Mouse (Mus musculus): ENCODE measurements around the gene Dctn3. TPM values are rescaled to one million over a fixed set of nuclear protein-coding genes. Genes with fewer than 3 reads are reported as not detected.
A peak's percentile ranks its signal among the peaks of the same experiment; 100 is the strongest.

Gene Dctn3
- polyA plus RNA-seq, 1 experiment from 2014 or later: 132 TPM

DNA sequence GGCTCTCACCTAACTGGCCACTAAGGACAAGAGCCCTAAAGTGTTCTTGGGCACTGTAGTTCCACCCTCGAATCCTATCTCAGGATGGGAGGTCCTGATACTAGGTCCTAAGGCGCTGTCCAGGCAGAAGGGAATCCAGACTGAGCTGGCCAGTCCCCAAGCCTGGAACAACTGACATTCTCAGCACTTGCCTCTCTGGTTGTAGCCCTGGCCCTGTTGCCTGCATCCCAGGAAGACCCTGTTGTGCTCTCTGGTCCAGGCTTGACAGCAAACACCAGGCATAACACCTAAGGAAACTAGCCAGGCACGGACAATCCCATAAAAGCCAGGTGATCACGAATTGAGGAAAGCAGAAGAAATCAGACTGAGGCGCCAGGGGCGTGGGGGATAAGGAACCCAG is 40.2 kb downstream of the Dctn3 start:
- no peak overlapping the region for H3K4me3 ChIP-seq (replicated peaks; ENCODE audit: low read length)
- H3K27me3 ChIP-seq (ENCODE audit: control insufficient read depth, insufficient read depth, low read length): 0 out of 2 replicates have a peak, but pooled peaks cover 8% of the 10 kb centered on the region
- H3K36me3 ChIP-seq (ENCODE audit: control insufficient read depth, insufficient read depth, low read length): no peaks in the 10 kb centered on the region
- WGBS: 43% methylated on average over 6 of the region's 6 CpGs
- 0 out of 2 replicates have a peak overlapping the region, but pooled peaks have one; percentile 5 for H3K9ac ChIP-seq (ENCODE audit: low read length)
- no peaks in the 10 kb centered on the region for H3K9me3 ChIP-seq (replicated peaks; ENCODE audit: control insufficient read depth, low read length)
- peak overlapping the region; percentile 62 for H3K27ac ChIP-seq (ENCODE audit: low read length)
- no peak for ATAC-seq (ENCODE audit: insufficient read depth, low FRiP score)
- H3K4me2 ChIP-seq (ENCODE audit: low read depth, low read length): peak overlapping the region; percentile 25; the same call in 1 of the 2 replicates
- peaks cover 19% of the 10 kb centered on the region for H3K4me1 ChIP-seq (ENCODE audit: control insufficient read depth, insufficient read depth, low read length)

DNA sequence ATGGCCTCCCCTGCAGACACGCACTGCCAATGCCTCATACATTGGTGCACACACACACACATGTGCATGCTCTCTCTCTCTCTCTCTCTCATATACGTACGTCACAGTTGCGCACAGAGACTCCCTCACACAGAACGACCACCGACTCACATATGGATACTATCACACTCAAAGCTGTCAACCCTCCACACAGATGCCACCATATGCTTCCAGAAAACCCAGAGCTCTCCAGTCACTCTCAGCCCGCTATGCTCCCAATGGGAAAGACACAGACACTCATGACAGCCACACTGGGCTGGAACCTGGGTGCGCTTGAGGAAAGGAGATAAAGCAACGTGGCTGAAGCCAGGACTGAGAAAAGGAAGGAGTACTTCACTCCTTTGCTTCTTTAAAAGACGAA is 41.0 kb downstream of the Dctn3 start:
- no peaks in the 10 kb centered on the region for H3K9me3 ChIP-seq (replicated peaks; ENCODE audit: control insufficient read depth, low read length)
- peaks cover 24% of the 10 kb centered on the region for H3K4me1 ChIP-seq (ENCODE audit: control insufficient read depth, insufficient read depth, low read length)
- WGBS: 63% methylated on average over 10 of the region's 10 CpGs
- H3K27ac ChIP-seq (ENCODE audit: low read length): no peak overlapping the region
- no peak overlapping the region for H3K9ac ChIP-seq (ENCODE audit: low read length)
- H3K4me3 ChIP-seq (replicated peaks; ENCODE audit: low read length): no peak overlapping the region
- no peak for ATAC-seq (ENCODE audit: insufficient read depth, low FRiP score)
- H3K4me2 ChIP-seq (ENCODE audit: low read depth, low read length): no peak overlapping the region
- no peaks in the 10 kb centered on the region for H3K36me3 ChIP-seq (ENCODE audit: control insufficient read depth, insufficient read depth, low read length)
- 0 out of 2 replicates have a peak, but pooled peaks cover 8% of the 10 kb centered on the region for H3K27me3 ChIP-seq (ENCODE audit: control insufficient read depth, insufficient read depth, low read length)

DNA sequence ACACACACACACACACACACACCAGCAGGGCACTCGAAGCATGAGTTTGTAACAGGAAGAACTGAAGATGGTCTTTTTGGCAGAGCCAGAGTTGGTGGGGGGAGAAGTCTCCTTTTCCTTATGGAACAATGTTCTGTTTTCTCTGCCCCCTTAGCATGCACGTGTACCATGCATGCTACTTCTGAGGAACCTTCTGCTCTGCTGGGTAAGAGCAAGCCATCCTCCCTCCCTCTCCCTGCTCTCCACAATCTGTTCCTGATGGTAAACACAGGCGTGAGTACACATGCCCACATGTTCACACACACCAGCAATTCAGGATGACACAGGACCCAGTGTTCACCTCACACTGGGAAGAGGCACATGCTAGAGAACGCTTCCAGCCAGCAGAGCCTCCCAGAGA is 41.8 kb downstream of the Dctn3 start:
- Histone ChIP-seq H3K4me2 (ENCODE audit: low read depth, low read length) (no peak overlapping the region), H3K4me1 (ENCODE audit: control insufficient read depth, insufficient read depth, low read length) (peaks cover 31% of the 10 kb centered on the region), H3K9me3 (replicated peaks; ENCODE audit: control insufficient read depth, low read length) (no peaks in the 10 kb centered on the region), H3K9ac (ENCODE audit: low read length) (no peak overlapping the region), H3K27me3 (ENCODE audit: control insufficient read depth, insufficient read depth, low read length) (0 out of 2 replicates have a peak, but pooled peaks cover 8% of the 10 kb centered on the region), H3K27ac (ENCODE audit: low read length) (no peak overlapping the region), H3K4me3 (replicated peaks; ENCODE audit: low read length) (no peak overlapping the region), H3K36me3 (ENCODE audit: control insufficient read depth, insufficient read depth, low read length) (no peaks in the 10 kb centered on the region)
- WGBS: 59% methylated on average over 4 of the region's 4 CpGs
- ATAC-seq (ENCODE audit: insufficient read depth, low FRiP score): no peak

DNA sequence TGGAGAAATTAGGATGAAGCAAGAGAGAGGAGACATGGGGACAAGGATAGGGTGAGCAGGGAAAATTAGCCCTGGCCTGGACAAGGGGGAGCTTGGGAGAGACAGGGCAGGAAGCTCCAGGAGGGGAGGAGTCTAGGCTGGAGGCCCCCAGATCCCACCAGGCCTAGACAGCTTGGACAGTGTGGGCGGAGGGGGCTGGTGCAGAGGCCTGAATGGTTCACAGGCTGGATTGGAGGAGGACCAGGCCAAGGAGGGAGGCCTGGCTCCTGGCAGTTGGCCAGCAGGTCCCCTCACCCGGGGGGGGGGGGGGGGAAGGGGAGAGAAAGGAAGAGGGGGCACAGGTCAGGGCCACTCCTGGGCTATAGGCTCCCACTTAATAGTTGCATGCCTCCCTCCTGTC is 43.7 kb downstream of the Dctn3 start:
- no peak overlapping the region for H3K4me3 ChIP-seq (replicated peaks; ENCODE audit: low read length)
- no peak overlapping the region for H3K9ac ChIP-seq (ENCODE audit: low read length)
- H3K4me1 ChIP-seq (ENCODE audit: control insufficient read depth, insufficient read depth, low read length): peaks cover 36% of the 10 kb centered on the region
- WGBS: 23% methylated on average over 1 of the region's 2 CpGs
- peak overlapping the region; percentile 49; the same call in 1 of the 2 replicates for H3K27ac ChIP-seq (ENCODE audit: low read length)
- H3K9me3 ChIP-seq (replicated peaks; ENCODE audit: control insufficient read depth, low read length): no peaks in the 10 kb centered on the region
- 0 out of 2 replicates have a peak, but pooled peaks cover 8% of the 10 kb centered on the region for H3K27me3 ChIP-seq (ENCODE audit: control insufficient read depth, insufficient read depth, low read length)
- no peak overlapping the region for H3K4me2 ChIP-seq (ENCODE audit: low read depth, low read length)
- no peaks in the 10 kb centered on the region for H3K36me3 ChIP-seq (ENCODE audit: control insufficient read depth, insufficient read depth, low read length)
- 0 out of 2 replicates have a peak, but pooled peaks have one; percentile 49 for ATAC-seq (ENCODE audit: insufficient read depth, low FRiP score)

DNA sequence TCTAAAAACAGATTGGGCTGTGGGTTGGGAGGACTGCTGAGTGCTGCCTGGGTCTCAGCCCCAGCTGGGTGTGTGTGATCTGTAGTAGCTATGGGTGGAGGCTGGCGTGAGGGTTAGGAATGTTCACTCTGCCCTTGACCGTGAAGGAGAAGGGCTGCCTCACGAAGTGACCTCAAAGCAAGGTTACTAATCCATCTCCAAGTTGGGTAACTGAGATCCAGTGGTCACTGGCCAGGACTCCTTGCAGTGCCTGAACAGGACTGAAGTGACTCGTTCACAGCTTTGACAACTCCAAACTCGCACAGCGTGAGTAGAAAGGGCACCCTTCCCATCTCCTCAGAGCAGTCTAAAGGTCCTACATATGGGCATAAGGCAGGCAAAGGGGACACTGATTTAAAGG is 44.1 kb downstream of the Dctn3 start:
- peaks cover 36% of the 10 kb centered on the region for H3K4me1 ChIP-seq (ENCODE audit: control insufficient read depth, insufficient read depth, low read length)
- 54% methylated on average over 6 of the region's 6 CpGs for WGBS

DNA sequence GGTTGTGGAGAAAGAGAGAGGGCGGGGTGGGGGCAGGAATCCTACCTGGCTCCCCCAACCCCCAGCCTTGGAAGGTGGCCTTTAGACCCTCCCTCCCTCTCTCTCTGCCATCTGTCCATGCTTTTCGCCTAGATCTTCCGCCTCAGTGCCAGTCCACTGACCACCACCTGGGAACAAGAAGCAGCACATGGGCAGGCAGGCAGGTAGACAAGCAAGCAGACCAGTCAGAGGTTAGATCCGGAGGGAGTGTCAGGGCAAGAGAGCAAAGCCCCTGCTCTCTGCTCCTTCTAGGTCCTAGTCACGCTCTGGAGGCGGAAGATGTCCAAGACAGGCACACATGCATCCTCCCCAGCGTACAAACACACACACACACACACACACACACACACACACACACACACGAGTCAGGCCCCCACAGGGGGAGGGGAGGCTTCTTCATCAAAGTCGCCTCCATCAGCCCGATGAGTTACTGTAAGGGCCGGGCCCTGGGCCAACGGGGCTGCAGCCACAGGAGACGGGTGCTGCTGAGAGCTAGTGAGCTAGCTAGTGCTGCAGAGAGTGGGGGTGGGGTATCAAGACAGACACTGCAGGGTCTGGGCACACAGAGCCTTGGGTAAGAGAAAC is 45.9 kb downstream of the Dctn3 start:
- Histone ChIP-seq H3K4me1 (ENCODE audit: control insufficient read depth, insufficient read depth, low read length) (peaks cover 39% of the 10 kb centered on the region), H3K36me3 (ENCODE audit: control insufficient read depth, insufficient read depth, low read length) (no peaks in the 10 kb centered on the region), H3K9me3 (replicated peaks; ENCODE audit: control insufficient read depth, low read length) (no peaks in the 10 kb centered on the region), H3K27ac (ENCODE audit: low read length) (peak overlapping the region; percentile 42; the same call in 1 of the 2 replicates), H3K9ac (ENCODE audit: low read length) (0 out of 2 replicates have a peak overlapping the region, but pooled peaks have one; percentile 7), H3K4me2 (ENCODE audit: low read depth, low read length) (no peak overlapping the region), H3K4me3 (replicated peaks; ENCODE audit: low read length) (no peak overlapping the region), H3K27me3 (ENCODE audit: control insufficient read depth, insufficient read depth, low read length) (no peaks in the 10 kb centered on the region)
- ATAC-seq (ENCODE audit: insufficient read depth, low FRiP score): peak; percentile 65; the same call in 1 of the 2 replicates
- 36% methylated on average over 13 of the region's 13 CpGs for WGBS

More for the DNA sequence above, 44.1 kb downstream of the Dctn3 start:
- Histone ChIP-seq H3K4me3 (replicated peaks; ENCODE audit: low read length) (no peak overlapping the region), H3K27ac (ENCODE audit: low read length) (peak overlapping the region; percentile 49; the same call in 1 of the 2 replicates), H3K9ac (ENCODE audit: low read length) (no peak overlapping the region), H3K27me3 (ENCODE audit: control insufficient read depth, insufficient read depth, low read length) (0 out of 2 replicates have a peak, but pooled peaks cover 8% of the 10 kb centered on the region), H3K36me3 (ENCODE audit: control insufficient read depth, insufficient read depth, low read length) (no peaks in the 10 kb centered on the region), H3K9me3 (replicated peaks; ENCODE audit: control insufficient read depth, low read length) (no peaks in the 10 kb centered on the region), H3K4me2 (ENCODE audit: low read depth, low read length) (no peak overlapping the region)
- ATAC-seq (ENCODE audit: insufficient read depth, low FRiP score): no peak

DNA sequence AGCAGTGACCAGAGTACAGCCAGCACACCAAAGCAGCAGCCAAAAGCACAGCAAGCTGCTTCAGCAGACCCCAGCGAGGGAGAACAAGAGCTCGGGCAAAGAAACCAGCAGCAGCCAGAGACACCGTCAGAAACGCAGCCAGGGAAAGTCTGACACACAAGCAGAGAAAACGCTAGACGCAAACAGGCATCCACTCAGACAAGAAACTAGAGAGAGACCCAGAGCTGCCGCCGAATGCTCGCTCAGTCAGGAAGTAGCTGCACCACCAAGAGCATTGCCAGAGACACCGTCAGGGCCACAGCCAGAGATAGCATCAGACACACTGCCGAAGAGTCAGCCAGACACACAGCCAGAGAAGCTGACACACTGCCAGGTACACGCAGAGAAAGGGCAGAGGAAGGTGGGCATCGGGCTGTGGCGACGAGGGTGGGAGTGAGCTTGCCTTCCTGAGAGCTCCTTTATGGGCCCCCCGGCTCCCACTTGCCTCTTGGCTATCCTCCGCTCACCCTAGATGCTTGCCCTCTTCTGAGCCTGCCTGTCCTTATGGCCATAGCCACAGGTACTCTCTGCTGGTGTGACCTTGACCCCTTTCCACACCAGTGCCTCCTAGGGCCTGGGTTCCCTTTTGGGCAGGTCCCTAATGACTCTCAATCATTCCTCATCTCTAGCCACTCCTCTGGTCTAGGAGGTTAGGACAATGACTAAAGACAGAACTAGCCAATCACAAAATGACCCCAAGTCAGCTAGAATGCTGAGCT is 46.5 kb downstream of the Dctn3 start:
- Histone ChIP-seq H3K36me3 (ENCODE audit: control insufficient read depth, insufficient read depth, low read length) (no peaks in the 10 kb centered on the region), H3K4me2 (ENCODE audit: low read depth, low read length) (no peak overlapping the region), H3K27ac (ENCODE audit: low read length) (no peak overlapping the region), H3K9me3 (replicated peaks; ENCODE audit: control insufficient read depth, low read length) (no peaks in the 10 kb centered on the region), H3K4me1 (ENCODE audit: control insufficient read depth, insufficient read depth, low read length) (peaks cover 46% of the 10 kb centered on the region), H3K9ac (ENCODE audit: low read length) (peak overlapping the region; percentile 16), H3K4me3 (replicated peaks; ENCODE audit: low read length) (no peak overlapping the region), H3K27me3 (ENCODE audit: control insufficient read depth, insufficient read depth, low read length) (no peaks in the 10 kb centered on the region)
- no peak for ATAC-seq (ENCODE audit: insufficient read depth, low FRiP score)
- 57% methylated on average over 17 of the region's 17 CpGs for WGBS

DNA sequence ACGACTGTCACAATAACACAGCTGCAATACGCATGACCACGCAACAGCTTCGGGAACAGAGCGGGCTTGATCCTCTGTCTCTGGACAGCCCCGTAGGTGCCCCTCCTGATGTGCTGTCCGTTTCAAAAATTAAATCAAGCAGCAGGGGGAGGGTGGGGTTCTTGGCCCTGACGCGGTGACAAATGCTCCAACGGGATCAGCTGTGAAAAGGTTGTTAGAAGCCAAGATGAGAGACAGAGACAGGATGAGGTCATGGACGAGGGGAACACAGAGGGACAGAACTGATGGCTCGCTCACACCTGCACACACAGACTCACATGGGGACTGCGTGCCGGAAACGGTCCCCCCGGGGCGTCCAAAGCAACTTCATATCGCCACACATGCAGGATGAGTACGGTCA is 49.8 kb downstream of the Dctn3 start:
- Histone ChIP-seq H3K27ac (ENCODE audit: low read length) (no peak overlapping the region), H3K4me2 (ENCODE audit: low read depth, low read length) (no peak overlapping the region), H3K9me3 (replicated peaks; ENCODE audit: control insufficient read depth, low read length) (no peaks in the 10 kb centered on the region), H3K4me1 (ENCODE audit: control insufficient read depth, insufficient read depth, low read length) (peaks cover 32% of the 10 kb centered on the region), H3K9ac (ENCODE audit: low read length) (no peak overlapping the region), H3K27me3 (ENCODE audit: control insufficient read depth, insufficient read depth, low read length) (no peaks in the 10 kb centered on the region), H3K4me3 (replicated peaks; ENCODE audit: low read length) (no peak overlapping the region), H3K36me3 (ENCODE audit: control insufficient read depth, insufficient read depth, low read length) (no peaks in the 10 kb centered on the region)
- 70% methylated on average over 19 of the region's 19 CpGs for WGBS
- no peak for ATAC-seq (ENCODE audit: insufficient read depth, low FRiP score)

DNA sequence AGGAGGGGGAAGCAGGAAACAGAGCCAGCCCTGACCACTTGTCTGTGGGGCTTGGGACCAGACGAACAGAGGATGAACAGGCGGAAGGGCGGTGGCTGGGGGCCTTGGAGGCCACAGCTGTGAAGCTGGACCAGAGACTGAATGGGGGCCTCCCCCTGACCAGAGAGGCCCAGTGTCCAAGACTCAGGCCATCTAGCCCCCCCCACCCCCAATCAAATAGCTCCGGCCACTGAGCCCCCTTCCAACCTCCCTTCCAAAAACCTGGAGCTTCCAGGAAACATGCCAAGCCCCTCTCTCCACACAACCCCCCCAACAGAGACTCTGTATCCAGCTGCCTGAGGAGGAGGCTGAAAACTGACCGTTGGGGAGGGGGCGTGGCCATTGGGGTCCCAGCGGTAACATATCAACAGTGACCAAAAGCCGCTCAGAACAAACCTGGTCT is 50.4 kb downstream of the Dctn3 start:
- 29% methylated on average over 8 of the region's 8 CpGs for WGBS
- H3K27ac ChIP-seq (ENCODE audit: low read length): no peak overlapping the region
- H3K36me3 ChIP-seq (ENCODE audit: control insufficient read depth, insufficient read depth, low read length): no peaks in the 10 kb centered on the region
- H3K9ac ChIP-seq (ENCODE audit: low read length): 0 out of 2 replicates have a peak overlapping the region, but pooled peaks have one; percentile 12
- no peak overlapping the region for H3K4me2 ChIP-seq (ENCODE audit: low read depth, low read length)
- no peaks in the 10 kb centered on the region for H3K27me3 ChIP-seq (ENCODE audit: control insufficient read depth, insufficient read depth, low read length)
- no peak overlapping the region for H3K4me3 ChIP-seq (replicated peaks; ENCODE audit: low read length)
- H3K9me3 ChIP-seq (replicated peaks; ENCODE audit: control insufficient read depth, low read length): no peaks in the 10 kb centered on the region
- peak; percentile 59; the same call in 1 of the 2 replicates for ATAC-seq (ENCODE audit: insufficient read depth, low FRiP score)
- peaks cover 32% of the 10 kb centered on the region for H3K4me1 ChIP-seq (ENCODE audit: control insufficient read depth, insufficient read depth, low read length)

Measured in stomach, embryonic 16.5 days (tissue).